Mouse (Mus musculus): Measurements from ENCODE around the gene Krt86. TPM values are rescaled to one million over a fixed set of nuclear protein-coding genes. Genes with fewer than 3 reads are reported as not detected.

The Krt86 gene
- not detected for total RNA-seq (2023)

DNA sequence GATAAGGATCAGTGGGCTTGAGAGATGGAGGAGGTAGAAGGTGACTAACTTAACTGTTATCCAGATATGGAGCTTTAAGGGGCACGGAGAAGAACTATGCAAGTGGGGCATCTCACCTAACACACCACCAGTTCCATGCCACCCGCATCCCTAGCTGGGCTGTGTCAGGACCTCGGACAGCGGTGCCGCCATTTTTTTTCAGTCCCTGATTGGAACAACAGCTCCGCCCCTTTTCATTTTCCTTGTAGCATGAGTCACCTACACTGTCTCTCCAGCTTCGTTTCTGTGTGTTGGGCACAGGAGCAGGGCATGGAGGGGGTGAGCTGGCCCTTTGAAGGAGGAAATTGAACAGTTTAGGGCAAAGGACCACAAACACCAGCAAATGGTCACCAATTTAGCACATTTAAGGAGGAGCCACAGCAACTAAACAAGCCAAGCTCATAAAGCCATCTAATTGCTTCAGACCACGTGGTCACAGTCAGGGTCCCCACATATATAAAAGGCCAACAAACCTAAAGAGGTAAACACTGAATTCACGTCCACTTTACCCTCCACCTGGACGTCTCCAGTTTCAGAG is at the start of gene Krt86:
TSS of gene Krt86 (plus strand) at position 527 of the 577 bp plus-strand sequence.

DNA sequence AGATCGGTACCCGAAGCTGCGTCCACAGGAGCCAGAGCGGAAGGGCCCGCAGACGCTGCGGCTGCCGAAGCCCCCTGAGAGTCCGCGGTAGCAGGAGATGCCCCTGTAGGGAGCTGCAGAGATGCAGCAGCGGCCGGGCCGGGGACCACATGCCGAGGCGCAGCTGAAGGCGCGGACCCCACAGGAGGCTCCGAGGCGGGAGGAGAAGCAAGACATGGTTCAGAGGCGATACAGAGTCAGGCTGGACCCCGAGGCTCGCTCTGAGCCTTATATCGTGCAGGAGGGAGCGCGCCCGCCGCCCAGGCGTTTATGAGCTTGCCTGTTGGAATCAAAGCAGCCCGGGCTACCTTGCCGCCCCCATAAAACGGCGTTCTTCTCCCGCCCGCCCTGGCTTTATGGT is 34.7 kb upstream of the Krt86 start, which contains the start of gene Krt87:
TSS of gene Krt87 (minus strand) at position 250 of the 400 bp plus-strand sequence.

DNA sequence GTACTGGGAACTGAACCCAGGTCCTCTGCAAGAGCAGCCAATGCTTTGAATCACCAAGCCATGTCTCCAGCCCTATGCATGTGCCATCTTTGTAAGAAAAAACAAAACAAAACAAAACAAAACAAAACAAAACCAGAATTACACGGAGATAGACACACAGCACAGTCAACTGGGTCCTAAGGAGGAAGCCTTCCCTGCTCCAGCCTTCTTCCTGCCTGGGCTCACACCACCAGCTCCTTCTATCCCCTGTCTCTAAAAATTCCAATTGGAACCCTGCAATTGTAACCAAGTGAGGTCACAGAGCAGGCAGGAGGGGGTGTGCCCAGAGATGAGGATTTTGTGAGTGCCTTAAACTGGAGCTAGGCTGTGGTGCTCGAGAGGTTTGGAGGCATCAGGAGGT is 25.8 kb upstream of the Krt86 start, which contains the start of gene Krt88:
TSS of gene Krt88 (plus strand) at position 301 of the 400 bp plus-strand sequence.

DNA sequence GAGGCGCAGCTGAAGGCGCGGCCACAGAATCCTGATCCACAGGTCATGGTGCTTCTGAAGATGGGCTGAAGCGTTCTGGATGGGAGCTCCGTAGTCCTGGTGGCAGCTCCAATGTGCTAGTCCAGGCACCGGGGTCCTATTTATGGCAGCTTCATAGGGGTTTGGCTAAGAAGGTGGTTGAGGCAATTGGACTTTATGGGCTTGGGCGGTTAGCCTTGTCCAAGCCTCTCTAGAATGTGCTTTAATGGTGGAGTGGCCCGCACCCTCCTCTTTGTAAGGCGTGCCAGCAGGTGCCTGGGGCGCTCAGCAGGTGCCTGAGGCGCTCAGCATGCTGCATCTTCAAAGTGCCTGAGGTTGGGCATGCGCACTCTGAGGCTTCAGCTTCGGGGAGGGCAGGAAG is 9.6 kb upstream of the Krt86 start, which contains the start of gene Krt81:
TSS of gene Krt81 (minus strand) at position 101 of the 400 bp plus-strand sequence.

DNA sequence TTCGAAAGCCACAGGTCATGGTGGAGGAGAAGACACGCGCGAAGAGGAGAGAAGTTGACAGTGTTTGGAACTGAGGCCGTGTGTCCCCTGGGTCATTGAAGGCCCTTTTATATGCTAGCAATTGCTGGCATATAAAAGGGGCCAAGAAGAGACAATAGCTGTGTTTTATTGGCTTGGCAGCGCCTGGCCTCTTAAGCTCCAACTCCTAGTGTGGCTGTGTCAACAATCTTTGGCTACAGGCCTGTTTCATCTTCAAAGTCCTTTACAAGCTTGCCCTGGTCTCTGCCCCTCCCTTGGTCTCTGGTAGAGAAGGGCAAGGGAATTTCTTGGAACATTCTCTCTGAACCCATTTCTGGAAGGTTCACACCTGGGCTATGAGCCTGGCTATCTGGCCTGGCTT is 18.2 kb downstream of the Krt86 start, which contains the start of gene Krt83:
TSS of gene Krt83 (minus strand) at position 82 of the 400 bp plus-strand sequence.

DNA sequence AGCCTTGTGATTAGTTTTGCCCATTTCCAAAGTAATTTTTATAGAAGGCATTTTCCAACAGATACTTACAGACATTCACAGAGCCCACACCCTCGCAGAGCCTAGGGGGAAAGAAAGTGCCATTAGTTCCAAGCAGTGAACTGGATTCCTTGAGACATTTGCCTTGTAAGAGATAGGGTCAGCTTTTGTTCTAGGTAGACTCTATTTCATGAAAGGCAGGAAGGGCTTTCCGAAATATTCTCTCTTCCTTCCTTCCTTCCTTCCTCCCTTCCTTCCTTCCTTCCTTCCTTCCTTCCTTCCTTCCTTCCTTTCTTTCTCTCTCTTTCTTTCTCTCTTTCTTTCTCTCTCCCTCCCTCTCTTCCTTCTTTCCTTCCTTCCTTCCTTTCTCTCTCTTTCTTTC is 43.9 kb downstream of the Krt86 start, which contains the start of gene Gm49425:
TSS of gene Gm49425 (minus strand) at position 101 of the 400 bp plus-strand sequence.

Other genes starting within 250 kb of the Krt86 start
- 7.3 TPM for gene Grasp, start 249.3 kb upstream of the Krt86 start, total RNA-seq (2023)
- gene Nr4a1, start 219.2 kb upstream of the Krt86 start, total RNA-seq (2023): 312 TPM
- 70.4 TPM for gene Atg101, start 189.2 kb upstream of the Krt86 start, total RNA-seq (2023)
- 0.71 TPM for gene 6030408B16Rik, start 180.3 kb upstream of the Krt86 start, total RNA-seq (2023)
- gene Krt80, start 103.3 kb upstream of the Krt86 start, total RNA-seq (2023): 0.30 TPM
- 1.1 TPM for gene Krt7, start 62.4 kb upstream of the Krt86 start, total RNA-seq (2023)
- gene Krt87, start 34.7 kb upstream of the Krt86 start, total RNA-seq (2023): not detected
- gene Krt88, start 25.7 kb upstream of the Krt86 start, total RNA-seq (2023): not detected
- not detected for gene Krt81, start 9.7 kb upstream of the Krt86 start, total RNA-seq (2023)
- not detected for gene Krt83, start 18.0 kb downstream of the Krt86 start, total RNA-seq (2023)
- not detected for gene Gm49425, start 43.8 kb downstream of the Krt86 start, total RNA-seq (2023)
- gene Krt84, start 59.3 kb downstream of the Krt86 start, total RNA-seq (2023): not detected
- gene Krt82, start 77.2 kb downstream of the Krt86 start, total RNA-seq (2023): not detected
- gene Krt90, start 89.5 kb downstream of the Krt86 start, total RNA-seq (2023): not detected
- not detected for gene Krt75, start 100.4 kb downstream of the Krt86 start, total RNA-seq (2023)
- gene Gm5414, start 154.7 kb downstream of the Krt86 start, total RNA-seq (2023): not detected
- gene Gm5478, start 173.9 kb downstream of the Krt86 start, total RNA-seq (2023): not detected
- gene Krt6b, start 206.8 kb downstream of the Krt86 start, total RNA-seq (2023): not detected
- not detected for gene Krt6a, start 220.8 kb downstream of the Krt86 start, total RNA-seq (2023)
- 0.50 TPM for gene Krt5, start 239.4 kb downstream of the Krt86 start, total RNA-seq (2023)

Data from CD4-positive naive resting alpha-beta T cell, adult 57 days (primary cell).